Mouse (Mus musculus): ENCODE results near the gene Slc11a2.
"Not testable (repeated sequence)": the region's sequence is repeated elsewhere in the genome, so short reads cannot be mapped to it uniquely, and the experiment has no call there.

The Slc11a2 gene

DNA sequence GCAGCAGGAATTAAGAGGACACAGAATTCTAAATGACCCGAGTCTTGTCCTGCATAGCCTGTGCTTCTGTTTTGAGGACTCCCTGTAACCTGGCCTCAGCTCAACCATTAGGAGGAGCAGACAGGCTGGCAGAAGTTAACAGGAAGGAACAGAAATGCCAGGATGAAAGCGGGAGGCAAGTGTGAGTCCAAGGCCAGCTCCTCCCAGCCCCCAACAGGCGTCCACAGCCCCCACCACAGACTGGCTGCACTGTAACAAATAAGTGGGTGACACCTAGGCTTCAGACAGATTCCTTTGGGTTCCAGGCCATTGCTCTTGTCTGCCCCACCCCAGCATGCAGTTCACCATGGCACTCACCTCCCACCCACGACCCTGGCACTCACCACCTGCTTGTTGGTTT, 22.1 kb downstream of the Slc11a2 start:
- no peak for DNase-seq (ENCODE audit: low spot score)

DNA sequence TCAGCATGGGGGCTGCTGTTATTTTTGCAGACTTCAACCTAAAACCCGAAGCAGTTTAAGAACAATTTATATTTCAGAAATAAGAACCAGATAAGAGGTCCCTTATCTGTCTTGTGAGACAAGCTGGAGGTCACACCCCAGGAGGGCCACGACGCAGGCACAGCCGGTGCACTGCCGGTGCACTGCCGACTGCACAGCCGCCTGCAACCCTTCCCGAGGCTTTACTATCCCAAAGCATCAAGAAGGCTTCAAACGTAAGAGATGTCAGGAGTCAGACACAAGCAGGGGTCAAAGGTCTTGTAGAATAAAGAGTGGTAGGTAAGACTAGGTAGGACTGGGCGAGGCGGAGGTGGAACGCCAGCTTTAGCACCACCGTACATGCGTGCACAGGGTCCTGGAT, 22.5 kb downstream of the Slc11a2 start:
- DNase-seq (ENCODE audit: low spot score): no peak

DNA sequence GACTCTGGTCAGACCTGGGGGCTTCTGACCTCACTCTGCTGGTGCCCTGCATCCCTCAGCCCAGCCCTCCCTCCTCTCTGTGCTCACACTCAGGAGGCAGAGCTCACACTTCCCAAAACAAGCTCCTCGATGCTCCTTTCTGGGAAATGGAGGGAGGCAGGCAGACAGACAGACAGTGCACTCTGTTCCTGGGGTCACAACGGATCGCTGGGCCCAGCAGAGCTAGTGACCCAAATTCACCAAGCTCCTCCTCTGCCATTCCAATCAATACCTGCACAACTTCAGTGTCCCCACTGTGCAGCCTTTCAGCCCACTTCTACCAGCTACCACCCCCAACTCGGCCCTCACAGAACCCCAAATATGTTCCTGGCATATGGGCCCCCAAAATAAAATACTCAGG, 23.1 kb downstream of the Slc11a2 start:
- DNase-seq (ENCODE audit: low spot score): no peak

DNA sequence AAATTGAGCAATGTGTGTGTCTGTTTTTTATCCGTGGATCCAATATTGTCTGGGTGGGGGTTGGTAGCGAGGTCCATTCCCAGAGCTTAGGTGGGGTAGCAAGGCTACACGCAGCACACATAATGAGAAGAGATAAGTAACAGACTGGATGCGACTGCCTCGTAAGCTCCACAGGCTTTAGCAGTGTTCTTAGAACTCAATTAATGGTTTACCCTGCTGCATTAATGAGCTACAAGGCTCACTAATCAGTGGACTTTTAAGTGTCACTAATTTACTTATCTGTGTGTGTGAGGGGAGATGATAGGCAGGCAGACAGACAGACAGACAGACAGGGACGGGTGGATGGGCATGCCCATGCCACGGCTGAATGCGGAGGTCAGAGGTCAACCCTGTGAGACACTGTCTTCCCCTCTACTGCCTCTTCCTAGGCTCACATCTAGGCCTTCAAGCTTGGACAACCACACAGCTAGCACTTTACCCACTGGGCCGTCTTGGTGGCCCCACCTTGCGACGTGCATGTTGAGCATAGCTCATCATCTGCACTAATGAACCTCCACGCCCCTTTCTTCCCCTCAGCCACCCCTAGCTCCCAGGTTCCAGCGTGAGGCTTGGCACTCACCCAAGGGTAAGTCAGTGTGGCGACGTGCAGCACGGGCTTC, 24.2 kb downstream of the Slc11a2 start:
- DNase-seq (ENCODE audit: low spot score): no peak

DNA sequence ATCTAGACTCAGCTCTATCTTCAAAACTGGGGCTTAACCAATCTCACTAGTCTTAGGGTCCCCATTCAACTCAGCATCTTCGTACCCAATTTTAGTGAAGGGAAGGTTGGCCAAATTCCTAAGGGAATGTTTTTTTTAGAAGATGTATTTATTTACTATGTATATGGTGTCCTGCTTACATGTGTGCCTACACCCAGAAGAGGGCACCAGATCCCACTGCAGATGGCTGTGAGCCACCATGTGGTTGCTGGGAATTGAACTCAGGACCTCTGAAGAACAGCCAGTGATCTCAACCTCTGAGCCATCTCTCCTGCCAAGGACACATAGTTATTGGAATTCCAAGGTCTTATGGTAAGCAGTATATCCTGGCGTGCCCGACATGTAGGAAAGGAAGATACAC, 29.3 kb downstream of the Slc11a2 start:
- no peak for DNase-seq (ENCODE audit: low spot score)

DNA sequence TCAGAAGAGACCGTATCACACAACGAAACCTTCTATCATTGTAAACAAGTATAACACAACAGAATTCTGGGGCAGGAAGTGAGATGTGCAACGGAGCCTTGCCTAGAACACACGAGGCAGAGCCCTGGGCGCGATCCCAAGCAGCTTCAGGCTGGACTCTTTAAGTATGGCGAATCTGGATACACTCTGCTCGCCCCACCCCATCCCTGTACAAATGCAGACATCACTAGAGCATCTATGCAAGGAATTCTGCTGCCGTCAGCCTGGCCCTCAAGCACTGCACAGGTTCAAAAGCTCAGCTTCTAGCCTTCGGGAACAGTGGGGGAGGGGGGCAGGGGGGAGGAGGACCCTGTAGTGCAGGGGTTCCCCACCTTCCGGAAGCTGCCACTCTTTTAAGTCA, 31.9 kb downstream of the Slc11a2 start:
- DNase-seq (ENCODE audit: low spot score): no peak

DNA sequence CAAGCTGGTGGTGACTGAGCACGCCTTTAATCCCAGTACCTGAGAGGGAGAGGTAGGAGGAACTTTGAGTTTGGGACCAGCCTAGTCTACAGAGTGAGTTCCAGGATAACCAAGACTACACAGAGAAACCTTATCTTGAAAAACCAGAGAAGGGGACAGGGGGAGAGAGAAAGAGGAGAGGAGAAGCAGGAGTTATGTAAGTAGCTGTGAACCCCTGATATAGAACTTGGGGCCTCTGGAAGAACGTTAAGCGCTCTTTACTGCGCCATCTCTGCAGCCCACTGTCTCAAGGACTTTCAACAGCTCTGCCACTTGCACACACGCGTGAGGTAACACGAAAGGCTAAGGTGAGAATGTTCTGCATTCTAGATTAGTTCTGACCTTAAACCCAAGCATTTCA, 33.3 kb downstream of the Slc11a2 start:
- no peak for DNase-seq (ENCODE audit: low spot score)

DNA sequence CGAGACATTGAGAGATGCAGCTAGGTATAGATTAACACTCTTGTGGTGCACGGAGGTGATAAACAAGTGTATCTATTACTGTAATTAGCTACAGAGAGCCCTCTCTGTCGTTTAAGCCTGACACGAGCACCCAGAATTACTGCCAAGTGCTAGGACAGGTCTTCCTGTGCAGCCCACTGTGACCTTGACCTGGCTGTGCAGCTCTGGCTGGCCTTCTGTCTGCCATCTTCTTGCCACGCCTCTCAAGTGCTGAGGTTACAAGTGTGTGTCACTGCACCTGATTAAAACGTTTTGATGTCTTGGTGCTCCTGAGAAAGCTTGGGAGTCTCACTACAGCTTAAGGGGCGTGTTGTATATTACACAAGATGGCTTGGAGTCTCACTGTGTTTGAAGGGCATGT, 33.8 kb downstream of the Slc11a2 start:
- DNase-seq (ENCODE audit: low spot score): no peak

DNA sequence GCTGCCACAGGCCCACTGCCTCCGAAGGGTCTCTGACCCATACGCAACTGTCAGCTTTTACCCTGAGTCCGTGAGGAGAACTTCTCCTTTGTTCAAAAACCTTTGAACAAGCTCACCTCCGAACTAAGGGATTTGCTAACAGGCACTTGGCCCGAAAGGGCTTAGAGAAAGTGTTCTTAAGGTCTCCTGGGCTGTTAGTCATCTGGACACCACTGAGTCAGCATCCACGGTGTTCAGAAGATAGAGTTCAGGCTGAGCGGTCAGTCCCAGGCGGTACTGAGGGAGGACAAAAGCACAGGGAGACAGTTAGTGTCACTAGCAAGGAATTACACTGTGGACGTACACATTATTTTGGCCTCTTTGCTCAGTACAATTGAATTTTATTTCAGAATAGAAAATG, 36.0 kb downstream of the Slc11a2 start:
- DNase-seq (ENCODE audit: low spot score): no peak

DNA sequence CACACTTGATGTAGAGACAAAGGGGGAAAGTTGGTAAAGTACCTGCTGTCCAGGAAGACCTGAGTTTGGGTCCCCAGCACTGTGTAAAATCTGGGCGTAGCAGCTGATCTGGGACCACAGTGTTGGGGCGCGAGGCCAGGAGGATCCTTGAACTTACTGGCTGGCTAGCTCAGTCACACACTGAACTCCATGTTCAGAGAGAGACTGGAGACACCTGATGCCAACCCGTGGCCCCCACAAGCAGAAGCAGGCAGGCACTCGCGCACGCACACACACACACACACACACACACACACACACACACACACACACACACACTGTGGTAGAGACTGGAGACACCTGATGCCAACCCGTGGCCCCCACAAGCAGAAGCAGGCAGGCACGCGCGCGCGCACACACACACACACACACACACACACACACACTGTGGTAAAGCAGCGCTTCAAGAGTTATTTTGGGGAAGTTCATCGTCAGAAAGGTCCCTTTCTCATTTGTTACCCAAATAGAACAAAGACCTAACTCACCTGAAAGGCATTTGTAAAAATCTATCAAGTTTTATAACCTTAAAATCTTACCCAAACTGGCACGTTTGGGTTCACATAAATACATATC, 36.5 kb downstream of the Slc11a2 start:
- DNase-seq (ENCODE audit: low spot score): no peak

DNA sequence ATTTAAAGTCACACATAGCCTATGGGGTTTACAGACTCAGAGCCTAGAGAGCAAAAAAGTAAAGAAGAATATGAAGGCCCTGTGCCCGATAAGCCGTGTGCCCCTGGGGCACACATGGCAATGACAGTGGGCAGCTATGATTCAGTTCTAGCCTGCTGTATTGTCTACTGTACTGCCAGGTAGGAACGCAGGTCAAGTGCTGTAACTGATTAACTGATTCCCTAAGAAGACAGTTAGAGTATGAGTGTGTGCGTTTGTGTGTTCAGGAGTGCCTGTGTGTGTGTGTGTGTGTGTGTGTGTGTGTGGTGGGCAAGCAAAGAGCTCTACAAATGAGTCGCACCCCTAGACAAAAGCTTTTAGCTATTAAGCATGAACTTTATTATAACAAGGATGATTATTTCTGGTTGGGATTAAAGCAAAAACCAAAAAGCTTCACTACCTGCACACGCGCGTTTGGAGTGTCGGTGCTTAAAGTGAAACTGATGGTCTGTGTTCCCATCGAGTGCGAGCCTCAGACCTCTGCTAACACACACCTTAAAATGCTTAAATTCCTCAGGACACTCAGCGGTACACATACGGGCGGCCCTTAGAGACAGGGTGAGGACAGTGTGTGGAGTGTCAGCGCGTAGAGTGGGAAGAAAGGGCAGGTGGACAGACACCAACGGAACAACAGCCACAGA, 37.2 kb downstream of the Slc11a2 start:
- DNase-seq (ENCODE audit: low spot score): no peak

DNA sequence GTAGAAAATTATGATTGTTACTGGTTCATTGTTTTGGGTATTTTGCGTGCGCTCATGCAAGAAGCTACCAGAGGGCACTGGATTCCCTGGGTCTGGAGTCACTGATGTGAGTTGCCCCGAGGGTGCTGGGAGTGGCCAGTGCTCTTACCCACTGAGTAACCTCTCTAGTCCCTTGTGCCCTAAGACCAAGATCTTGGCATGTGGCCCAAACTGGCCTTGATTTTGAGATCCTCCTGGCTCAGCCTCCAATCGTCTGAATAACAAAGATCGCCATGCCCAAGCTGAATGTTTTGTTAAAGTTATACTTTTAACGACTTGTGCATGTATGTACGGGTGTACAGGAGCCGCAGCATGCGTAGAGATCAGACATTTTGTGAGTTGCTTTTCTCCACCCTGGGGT, 39.2 kb downstream of the Slc11a2 start:
- no peak for DNase-seq (ENCODE audit: low spot score)

DNA sequence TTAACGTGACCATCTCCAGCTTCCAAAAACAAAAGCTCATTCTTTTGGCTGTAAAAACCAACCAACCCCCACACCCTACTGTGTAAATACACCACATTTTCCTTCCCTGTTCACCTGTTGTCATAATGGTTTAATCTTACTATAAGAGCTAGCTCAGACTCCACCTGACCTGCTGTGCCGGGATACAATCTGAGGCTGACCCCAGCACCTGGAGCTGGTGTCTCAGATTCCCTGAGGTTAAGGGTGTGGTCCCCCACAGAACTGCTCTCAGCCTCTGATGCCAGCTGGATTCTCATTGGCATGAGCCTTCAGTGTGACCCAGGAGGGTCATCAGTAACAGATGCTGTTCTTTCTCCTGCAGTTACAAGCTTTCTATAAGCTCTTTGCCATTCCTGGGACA, 44.8 kb downstream of the Slc11a2 start:
- no peak for DNase-seq (ENCODE audit: low spot score)

DNA sequence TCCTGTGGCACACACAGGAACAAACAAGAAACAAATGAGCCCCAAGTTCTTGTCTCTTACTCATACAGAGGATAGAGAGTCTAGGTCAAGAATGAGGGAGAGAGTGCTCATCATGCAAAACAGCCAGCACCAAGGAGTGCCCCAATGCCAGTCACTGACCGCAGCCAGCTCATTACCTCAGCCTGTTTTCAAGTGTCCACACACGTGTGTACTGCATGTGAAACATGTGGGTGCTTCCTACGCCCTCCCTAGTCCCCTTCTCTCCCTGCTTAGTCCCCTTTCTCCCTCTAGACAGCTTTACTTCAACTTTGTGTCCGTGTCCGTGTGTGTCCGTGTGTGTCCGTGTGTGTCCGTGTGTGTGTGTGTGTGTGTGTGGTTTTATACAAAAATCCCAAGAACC, 45.2 kb downstream of the Slc11a2 start:
- no peak for DNase-seq (ENCODE audit: low spot score)

DNA sequence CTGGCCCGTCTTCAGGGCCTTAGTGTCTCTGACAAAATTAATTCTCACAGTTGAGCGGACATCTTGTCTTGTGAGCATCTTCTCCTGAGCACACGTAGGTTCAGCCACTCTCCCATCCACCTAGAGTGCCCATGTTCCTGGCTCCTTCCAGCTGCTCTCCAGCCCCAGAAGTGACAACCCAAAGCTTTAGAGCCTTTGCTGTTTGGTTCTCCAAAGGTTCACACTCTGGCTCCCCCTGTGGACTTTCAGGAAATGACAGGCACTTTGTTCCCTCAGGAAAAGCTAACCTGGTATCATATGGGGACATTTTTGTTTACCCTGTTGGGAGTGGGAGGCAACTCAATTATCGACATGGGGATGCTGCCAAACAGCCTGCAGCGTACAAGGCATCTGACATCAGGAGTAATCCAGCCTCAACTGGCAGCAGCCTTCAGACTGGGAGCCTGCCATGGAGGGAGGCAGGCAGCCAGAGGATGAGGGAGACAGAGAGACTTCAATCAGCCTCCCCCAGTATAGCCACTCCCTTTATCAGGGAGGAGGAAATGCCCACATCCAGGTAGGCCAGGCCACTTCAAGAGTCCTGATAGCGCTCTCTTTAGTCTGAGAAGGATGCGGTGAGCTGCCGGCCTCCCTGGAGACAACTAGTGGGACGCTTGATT, 46.9 kb downstream of the Slc11a2 start:
- not testable (repeated sequence) for DNase-seq (ENCODE audit: low spot score)

DNA sequence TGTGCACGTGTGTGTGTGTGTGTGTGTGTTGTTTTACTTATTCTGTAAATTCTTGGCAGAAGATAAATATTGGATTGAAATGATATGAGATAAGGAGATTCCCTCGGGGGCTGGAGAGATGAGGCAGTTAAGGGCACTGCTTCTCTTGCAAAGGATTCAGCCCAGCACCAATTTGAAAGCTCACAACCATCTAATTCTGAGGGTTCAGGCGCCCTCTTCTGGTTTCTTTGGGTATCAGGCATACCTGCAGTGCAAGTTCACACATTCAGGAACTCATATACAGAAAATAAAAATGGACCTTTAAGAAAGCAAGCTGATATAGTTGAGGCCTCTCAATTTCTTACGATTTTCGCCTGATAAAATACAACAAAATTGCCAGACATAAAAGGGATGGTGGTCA, 49.8 kb downstream of the Slc11a2 start:
- peak; percentile 70 for DNase-seq (ENCODE audit: low spot score)

DNA sequence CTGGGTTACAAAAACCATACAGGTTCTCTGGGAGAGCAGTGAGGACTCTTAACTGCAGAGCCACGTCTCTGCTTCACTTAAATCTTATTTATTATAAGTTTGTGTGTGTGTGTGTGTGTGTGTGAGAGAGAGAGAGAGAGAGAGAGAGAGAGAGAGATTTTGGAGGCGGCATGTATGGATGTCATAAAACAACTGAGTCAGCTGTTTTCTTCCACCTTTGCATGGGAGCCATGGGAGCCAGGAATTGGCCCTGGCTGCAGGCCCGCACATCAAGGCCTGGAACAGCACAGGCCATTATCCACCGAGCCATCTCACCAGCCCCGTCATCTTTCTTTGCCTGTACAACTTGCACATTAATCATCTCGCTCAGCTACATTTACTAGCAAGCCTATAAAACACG, 57.8 kb downstream of the Slc11a2 start:
- DNase-seq (ENCODE audit: low spot score): no peak

DNA sequence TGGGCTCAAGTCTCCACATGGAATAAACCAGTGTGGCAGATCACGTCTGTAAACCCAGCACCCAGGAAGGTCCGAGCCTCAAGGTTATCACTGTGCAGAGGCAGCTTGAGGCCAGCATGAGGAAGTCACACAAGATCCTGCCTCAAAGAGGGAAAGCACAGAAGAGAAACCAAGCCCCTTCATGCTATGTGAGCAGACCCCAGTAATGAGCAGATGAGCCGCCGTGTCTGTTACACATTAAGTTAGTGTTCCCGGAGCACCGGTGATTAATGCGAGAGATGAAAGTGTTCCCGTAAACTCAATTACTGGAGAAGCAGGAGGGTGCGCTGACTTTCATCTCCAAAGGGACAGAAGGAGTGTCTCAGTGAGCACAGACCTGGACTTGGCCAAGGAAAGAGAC, 58.9 kb downstream of the Slc11a2 start:
- DNase-seq (ENCODE audit: low spot score): not testable (repeated sequence)

DNA sequence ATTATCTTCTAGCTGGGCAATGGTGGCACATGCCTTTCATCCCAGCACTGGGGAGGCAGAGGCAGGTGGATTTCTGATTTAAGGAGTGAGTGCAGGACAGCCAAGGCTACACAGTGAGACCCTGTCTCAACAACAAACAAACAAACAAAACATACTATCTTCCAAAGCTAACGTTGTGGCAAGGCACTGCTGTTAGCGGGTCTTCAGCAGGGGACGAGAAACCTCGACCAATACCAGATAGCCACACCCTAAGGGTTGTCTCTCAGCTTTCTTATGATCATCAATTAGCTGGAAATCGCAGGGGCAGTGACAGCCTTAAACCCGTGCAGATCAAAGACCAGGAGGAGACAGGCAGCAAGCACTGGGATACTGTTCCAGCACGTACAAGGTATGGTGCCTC, 60.6 kb downstream of the Slc11a2 start, which contains the start of gene Higd1c:
Gene Higd1c, plus strand, starts transcription at position 301 of the 400 bp plus-strand sequence.
- no peak for DNase-seq (ENCODE audit: low spot score)

DNA sequence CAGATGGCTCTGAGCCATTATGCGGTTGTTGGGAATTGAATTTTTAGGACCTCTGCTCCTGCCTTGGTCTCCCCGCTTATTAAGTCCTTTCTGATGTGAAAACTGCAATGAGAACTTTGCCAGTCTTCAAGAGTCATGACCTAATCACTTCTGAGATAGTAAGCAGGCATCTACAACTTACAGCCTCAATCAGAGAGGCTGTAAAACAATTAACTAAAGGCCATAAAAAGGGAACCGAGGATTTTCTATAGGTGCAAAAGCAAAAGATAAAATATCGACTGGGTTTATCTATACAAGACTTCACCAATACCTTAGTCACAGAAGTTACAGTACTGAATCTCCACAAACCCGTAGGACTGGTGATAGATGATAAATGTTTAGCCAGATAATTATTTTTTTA, 69.0 kb downstream of the Slc11a2 start:
- no peak for DNase-seq (ENCODE audit: low spot score)

DNA sequence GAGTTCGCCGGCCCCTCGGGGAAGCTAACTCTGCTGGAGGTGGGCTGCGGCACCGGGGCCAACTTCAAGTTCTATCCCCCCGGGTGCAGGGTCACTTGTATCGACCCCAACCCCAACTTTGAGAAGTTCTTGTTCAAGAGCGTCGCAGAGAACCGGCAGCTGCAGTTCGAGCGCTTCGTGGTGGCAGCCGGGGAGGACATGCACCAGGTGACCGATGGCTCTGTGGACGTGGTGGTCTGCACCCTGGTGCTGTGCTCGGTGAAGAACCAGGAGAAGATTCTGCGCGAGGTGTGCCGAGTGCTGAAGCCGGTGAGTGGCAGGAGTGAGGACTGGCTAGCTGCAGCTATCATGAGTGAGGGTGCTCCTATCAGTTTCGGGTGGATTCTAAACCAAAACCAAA, 71.5 kb downstream of the Slc11a2 start:
- DNase-seq (ENCODE audit: low spot score): not testable (repeated sequence)

DNA sequence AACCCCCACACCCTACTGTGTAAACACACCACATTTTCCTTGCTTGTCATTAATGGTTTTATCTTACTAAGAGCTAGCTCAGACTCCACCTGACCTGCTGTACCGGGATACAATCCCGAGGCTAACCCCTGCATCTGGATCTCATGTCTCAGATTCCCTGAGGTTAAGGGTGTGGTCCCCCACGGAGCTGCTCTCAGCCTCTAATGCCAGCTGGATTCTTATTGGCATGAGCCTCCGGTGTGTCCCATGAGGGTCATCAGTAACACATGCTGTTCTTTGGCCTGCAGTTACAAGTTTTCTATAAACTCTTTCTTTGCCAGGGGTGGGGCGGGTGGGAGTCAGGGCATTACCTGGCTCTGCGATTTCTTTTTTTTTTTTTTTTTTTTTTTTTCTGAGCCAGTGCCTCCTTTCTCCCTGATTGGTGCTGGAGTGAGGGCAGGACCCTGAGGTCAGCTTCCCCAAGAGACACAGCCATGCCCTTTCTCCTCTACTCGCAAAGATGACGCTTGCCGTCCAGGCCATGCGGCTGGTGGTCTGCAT, 72.1 kb downstream of the Slc11a2 start, which contains the start of the genes Methig1 and Mettl7a2:
Gene Methig1, plus strand, starts transcription at position 439 of the 540 bp plus-strand sequence.
Gene Mettl7a2, plus strand, starts transcription at position 490 of the 540 bp plus-strand sequence.
- DNase-seq (ENCODE audit: low spot score): no peak
